Mouse (Mus musculus): ENCODE measurements at regions not wholly inside any gene's neighbourhood (a gene's known extent, or its start where the extent isn't known, plus 50 kb on each side); places are given as distances from the start of the nearest gene placed in this dataset.

DNA sequence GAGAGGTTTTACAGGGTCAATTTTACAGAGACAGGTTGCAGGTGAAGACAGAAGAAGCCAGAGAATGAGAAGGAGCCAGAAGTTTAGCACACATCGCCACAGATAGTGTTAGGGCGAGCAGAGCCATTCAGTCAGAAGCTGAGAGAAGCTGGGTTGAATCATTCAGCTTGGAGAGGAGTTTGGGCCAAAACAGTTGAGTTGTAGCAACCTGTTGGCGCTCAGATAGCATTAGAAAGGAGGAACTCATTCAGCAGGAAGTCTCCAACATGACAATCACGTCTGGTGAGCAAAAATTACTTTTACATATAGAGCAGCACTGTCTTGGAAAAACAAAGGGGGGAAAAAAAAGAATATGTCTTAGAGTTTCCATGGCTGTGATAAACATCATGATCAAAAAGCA is 53.2 kb downstream of the Fam43a start:
- H3K27me3 ChIP-seq (ENCODE audit: control insufficient read depth, insufficient read depth, insufficient read length) = peaks cover 4% of the 10 kb centered on the region
- H3K4me3 ChIP-seq (ENCODE audit: insufficient read depth, poor library complexity, severe bottlenecking) = no peak overlapping the region
- H3K79me2 ChIP-seq (ENCODE audit: control insufficient read depth, insufficient read depth) = no peaks in the 10 kb centered on the region
- no peak for TF ChIP-seq FOSL1 (IDR thresholded peaks at IDR 0.05; ENCODE audit: insufficient read depth, low read length, poor library complexity, severe bottlenecking)
- no peak for TF ChIP-seq CTCF (IDR thresholded peaks at IDR 0.05; ENCODE audit: control insufficient read depth, insufficient read depth, insufficient read length)
- no peak for TF ChIP-seq MAX (IDR thresholded peaks at IDR 0.05)
- no peak for TF ChIP-seq USF1 (IDR thresholded peaks at IDR 0.05; ENCODE audit: low read depth)
- no peak for TF ChIP-seq CEBPB (IDR thresholded peaks at IDR 0.05; ENCODE audit: low read depth)
- no peak for TF ChIP-seq MYOD1 (IDR thresholded peaks at IDR 0.05; ENCODE audit: control insufficient read depth, insufficient read length, low read depth)
- TF ChIP-seq MYOG (IDR thresholded peaks at IDR 0.05; ENCODE audit: control insufficient read depth, extremely low read depth, insufficient read length) = no peak
- no peak overlapping the region for H3ac ChIP-seq (ENCODE audit: control insufficient read depth, insufficient read length, low read depth)
- H3K36me3 ChIP-seq (ENCODE audit: control insufficient read depth, insufficient read depth) = no peaks in the 10 kb centered on the region
- H3K79me3 ChIP-seq (ENCODE audit: low read depth) = no peaks in the 10 kb centered on the region

DNA sequence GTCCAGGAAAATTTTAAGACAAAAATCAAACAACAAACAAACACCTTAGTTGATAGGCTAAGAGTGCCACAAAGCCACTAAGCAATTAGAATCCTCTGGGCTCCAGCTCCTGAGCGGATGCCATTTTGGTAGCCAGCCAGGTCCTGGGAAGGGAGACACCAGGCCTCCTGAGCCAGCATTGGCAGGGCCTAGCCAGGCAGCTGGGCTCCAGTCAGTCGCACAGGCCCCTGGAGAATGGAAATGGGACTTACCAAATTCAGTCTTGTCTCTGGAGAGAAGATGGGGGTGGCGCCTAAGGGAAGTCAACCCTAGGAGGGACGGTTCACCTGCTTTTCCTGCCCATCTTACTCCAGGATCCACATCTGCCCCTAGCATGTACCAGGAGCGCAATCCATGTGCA is 54.3 kb downstream of the Fam43a start:
- Histone ChIP-seq H3K4me3 (ENCODE audit: insufficient read depth, poor library complexity, severe bottlenecking) (no peak overlapping the region), H3K79me3 (ENCODE audit: low read depth) (no peaks in the 10 kb centered on the region), H3K79me2 (ENCODE audit: control insufficient read depth, insufficient read depth) (no peaks in the 10 kb centered on the region), H3K27me3 (ENCODE audit: control insufficient read depth, insufficient read depth, insufficient read length) (peaks cover 4% of the 10 kb centered on the region), H3K36me3 (ENCODE audit: control insufficient read depth, insufficient read depth) (no peaks in the 10 kb centered on the region), H3ac (ENCODE audit: control insufficient read depth, insufficient read length, low read depth) (no peak overlapping the region)
- TF ChIP-seq FOSL1 (IDR thresholded peaks at IDR 0.05; ENCODE audit: insufficient read depth, low read length, poor library complexity, severe bottlenecking) (no peak), MYOD1 (IDR thresholded peaks at IDR 0.05; ENCODE audit: control insufficient read depth, insufficient read length, low read depth) (no peak), MAX (IDR thresholded peaks at IDR 0.05) (no peak), MYOG (IDR thresholded peaks at IDR 0.05; ENCODE audit: control insufficient read depth, extremely low read depth, insufficient read length) (no peak), CEBPB (IDR thresholded peaks at IDR 0.05; ENCODE audit: low read depth) (no peak), USF1 (IDR thresholded peaks at IDR 0.05; ENCODE audit: low read depth) (no peak)

DNA sequence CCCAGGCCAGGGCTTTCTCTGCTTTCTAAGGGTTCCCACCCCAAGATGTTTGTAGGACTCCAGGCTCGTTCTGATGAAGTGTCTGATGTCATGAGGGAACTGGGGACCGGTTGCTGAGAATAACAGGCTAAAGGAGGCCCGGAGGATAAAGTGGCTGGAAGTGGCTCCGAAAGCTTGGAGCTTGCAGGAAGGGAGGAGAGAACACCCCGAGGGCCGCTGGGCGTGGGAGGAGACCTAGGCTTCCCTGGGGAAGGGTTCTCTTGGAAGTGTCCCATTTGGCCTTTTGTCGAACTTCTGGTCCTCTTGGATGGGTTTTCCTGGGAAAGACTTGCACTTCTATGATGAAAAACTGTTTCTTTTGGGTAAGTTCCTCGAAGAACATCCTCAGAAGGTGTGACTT is 54.7 kb downstream of the Fam43a start:
- Histone ChIP-seq H3ac (ENCODE audit: control insufficient read depth, insufficient read length, low read depth) (no peak overlapping the region), H3K27me3 (ENCODE audit: control insufficient read depth, insufficient read depth, insufficient read length) (peaks cover 4% of the 10 kb centered on the region), H3K79me2 (ENCODE audit: control insufficient read depth, insufficient read depth) (no peaks in the 10 kb centered on the region), H3K79me3 (ENCODE audit: low read depth) (no peaks in the 10 kb centered on the region), H3K4me3 (ENCODE audit: insufficient read depth, poor library complexity, severe bottlenecking) (no peak overlapping the region), H3K36me3 (ENCODE audit: control insufficient read depth, insufficient read depth) (no peaks in the 10 kb centered on the region)
- TF ChIP-seq USF1 (IDR thresholded peaks at IDR 0.05; ENCODE audit: low read depth) = no peak
- TF ChIP-seq MYOG (IDR thresholded peaks at IDR 0.05; ENCODE audit: control insufficient read depth, extremely low read depth, insufficient read length) = no peak
- TF ChIP-seq MYOD1 (IDR thresholded peaks at IDR 0.05; ENCODE audit: control insufficient read depth, insufficient read length, low read depth) = no peak
- TF ChIP-seq MAX (IDR thresholded peaks at IDR 0.05) = no peak
- TF ChIP-seq FOSL1 (IDR thresholded peaks at IDR 0.05; ENCODE audit: insufficient read depth, low read length, poor library complexity, severe bottlenecking) = no peak
- no peak for TF ChIP-seq CTCF (IDR thresholded peaks at IDR 0.05; ENCODE audit: control insufficient read depth, insufficient read depth, insufficient read length)
- TF ChIP-seq CEBPB (IDR thresholded peaks at IDR 0.05; ENCODE audit: low read depth) = no peak

DNA sequence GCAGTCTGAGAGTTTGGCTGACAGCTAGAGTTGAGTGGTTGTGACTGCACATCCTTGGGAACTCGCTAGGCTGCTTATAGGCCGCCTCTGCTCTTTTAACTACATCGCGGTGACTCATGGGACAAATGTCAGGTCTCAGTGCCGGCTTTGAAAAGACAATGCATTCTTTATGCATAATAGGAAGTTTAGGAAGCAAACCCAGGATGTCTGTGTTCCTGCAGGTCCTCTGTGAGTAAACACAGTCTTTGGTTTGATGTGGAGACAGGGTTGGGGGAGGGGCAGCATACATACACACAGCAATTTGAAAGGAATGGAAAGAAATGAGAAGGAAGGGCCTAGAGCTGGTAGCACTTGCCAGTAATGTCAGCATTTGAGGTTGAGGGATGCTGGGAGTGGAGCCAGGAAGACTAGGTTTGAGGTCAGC is 56.3 kb downstream of the Fam43a start:
- Histone ChIP-seq H3K79me2 (ENCODE audit: control insufficient read depth, insufficient read depth) (no peaks in the 10 kb centered on the region), H3K36me3 (ENCODE audit: control insufficient read depth, insufficient read depth) (no peaks in the 10 kb centered on the region), H3ac (ENCODE audit: control insufficient read depth, insufficient read length, low read depth) (no peak overlapping the region), H3K79me3 (ENCODE audit: low read depth) (no peaks in the 10 kb centered on the region), H3K27me3 (ENCODE audit: control insufficient read depth, insufficient read depth, insufficient read length) (peaks cover 8% of the 10 kb centered on the region), H3K4me3 (ENCODE audit: insufficient read depth, poor library complexity, severe bottlenecking) (no peak overlapping the region)
- no peak for TF ChIP-seq CEBPB (IDR thresholded peaks at IDR 0.05; ENCODE audit: low read depth)
- TF ChIP-seq FOSL1 (IDR thresholded peaks at IDR 0.05; ENCODE audit: insufficient read depth, low read length, poor library complexity, severe bottlenecking) = no peak
- no peak for TF ChIP-seq MYOD1 (IDR thresholded peaks at IDR 0.05; ENCODE audit: control insufficient read depth, insufficient read length, low read depth)
- no peak for TF ChIP-seq MAX (IDR thresholded peaks at IDR 0.05)
- no peak for TF ChIP-seq USF1 (IDR thresholded peaks at IDR 0.05; ENCODE audit: low read depth)
- no peak for TF ChIP-seq CTCF (IDR thresholded peaks at IDR 0.05; ENCODE audit: control insufficient read depth, insufficient read depth, insufficient read length)
- TF ChIP-seq MYOG (IDR thresholded peaks at IDR 0.05; ENCODE audit: control insufficient read depth, extremely low read depth, insufficient read length) = no peak

DNA sequence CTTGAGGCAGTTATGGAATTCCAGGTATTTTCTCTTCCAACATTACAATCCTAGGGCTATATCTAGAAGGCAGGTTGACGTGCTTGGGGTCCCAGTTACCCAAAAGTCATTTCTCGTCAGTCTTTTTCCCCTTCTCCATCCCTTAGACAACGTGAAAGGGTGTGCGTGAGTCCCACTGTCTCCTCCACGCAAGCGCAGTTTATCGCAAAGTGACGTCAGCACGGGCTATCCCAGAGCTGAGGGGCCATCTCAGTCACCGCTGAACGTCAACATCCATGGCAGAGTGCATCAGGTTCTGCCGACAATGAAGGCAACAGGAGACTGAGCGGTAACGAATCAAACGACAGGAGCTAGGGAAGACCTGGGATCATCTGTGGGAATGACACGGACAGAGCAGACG is 57.4 kb downstream of the Fam43a start:
- Histone ChIP-seq H3K4me3 (ENCODE audit: insufficient read depth, poor library complexity, severe bottlenecking) (no peak overlapping the region), H3K27me3 (ENCODE audit: control insufficient read depth, insufficient read depth, insufficient read length) (peaks cover 14% of the 10 kb centered on the region)
- TF ChIP-seq CTCF (IDR thresholded peaks at IDR 0.05; ENCODE audit: control insufficient read depth, insufficient read depth, insufficient read length) (no peak), MYOD1 (IDR thresholded peaks at IDR 0.05; ENCODE audit: control insufficient read depth, insufficient read length, low read depth) (no peak), USF1 (IDR thresholded peaks at IDR 0.05; ENCODE audit: low read depth) (no peak), FOSL1 (IDR thresholded peaks at IDR 0.05; ENCODE audit: insufficient read depth, low read length, poor library complexity, severe bottlenecking) (no peak)

DNA sequence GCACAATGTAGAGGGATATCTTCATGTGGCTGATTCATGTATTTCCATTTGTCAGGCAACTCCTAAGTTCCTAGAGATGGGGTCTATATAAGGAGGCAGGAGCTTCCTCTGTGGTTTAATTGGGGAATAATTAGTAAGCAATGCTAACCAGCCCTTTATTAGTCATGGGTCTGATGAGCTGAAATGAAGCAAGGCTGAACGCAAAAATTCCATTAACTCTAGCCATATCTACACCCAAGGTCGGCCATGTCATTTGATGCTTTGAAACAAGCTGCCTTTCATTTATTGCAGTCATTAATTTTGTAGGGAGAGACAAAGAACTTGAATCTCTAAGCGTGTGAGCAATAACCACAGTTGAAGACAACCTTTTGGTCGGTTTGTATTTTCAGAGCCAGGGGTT is 59.4 kb downstream of the Fam43a start:
- Histone ChIP-seq H3K4me3 (ENCODE audit: insufficient read depth, poor library complexity, severe bottlenecking) (no peak overlapping the region), H3K79me2 (ENCODE audit: control insufficient read depth, insufficient read depth) (no peaks in the 10 kb centered on the region), H3K27me3 (ENCODE audit: control insufficient read depth, insufficient read depth, insufficient read length) (peaks cover 20% of the 10 kb centered on the region), H3K36me3 (ENCODE audit: control insufficient read depth, insufficient read depth) (no peaks in the 10 kb centered on the region), H3K79me3 (ENCODE audit: low read depth) (no peaks in the 10 kb centered on the region), H3ac (ENCODE audit: control insufficient read depth, insufficient read length, low read depth) (no peak overlapping the region)
- TF ChIP-seq CEBPB (IDR thresholded peaks at IDR 0.05; ENCODE audit: low read depth) = no peak
- TF ChIP-seq FOSL1 (IDR thresholded peaks at IDR 0.05; ENCODE audit: insufficient read depth, low read length, poor library complexity, severe bottlenecking) = no peak
- no peak for TF ChIP-seq MYOG (IDR thresholded peaks at IDR 0.05; ENCODE audit: control insufficient read depth, extremely low read depth, insufficient read length)
- TF ChIP-seq USF1 (IDR thresholded peaks at IDR 0.05; ENCODE audit: low read depth) = no peak
- TF ChIP-seq MAX (IDR thresholded peaks at IDR 0.05) = no peak
- no peak for TF ChIP-seq MYOD1 (IDR thresholded peaks at IDR 0.05; ENCODE audit: control insufficient read depth, insufficient read length, low read depth)
- TF ChIP-seq CTCF (IDR thresholded peaks at IDR 0.05; ENCODE audit: control insufficient read depth, insufficient read depth, insufficient read length) = no peak

More for the DNA sequence above, 57.4 kb downstream of the Fam43a start:
- no peaks in the 10 kb centered on the region for H3K79me2 ChIP-seq (ENCODE audit: control insufficient read depth, insufficient read depth)
- H3K79me3 ChIP-seq (ENCODE audit: low read depth) = no peaks in the 10 kb centered on the region
- no peak overlapping the region for H3ac ChIP-seq (ENCODE audit: control insufficient read depth, insufficient read length, low read depth)
- no peaks in the 10 kb centered on the region for H3K36me3 ChIP-seq (ENCODE audit: control insufficient read depth, insufficient read depth)

Measured in C2C12 (cell line).